Mouse (Mus musculus) left cerebral cortex, adult 2 months (tissue): ENCODE results near the gene Psmb9. TPM values are rescaled to one million over a fixed set of nuclear protein-coding genes. Genes with fewer than 3 reads are reported as not detected.
A peak's percentile ranks its signal among the peaks of the same experiment; 100 is the strongest.

ENCODE experiments used
- DNase-seq, 2 experiments: peaks; one replicate each; pipeline ENCODE4 v3.0.0; 2021 to 2022; ENCODE audit warnings: low spot score in 2 of 2, mixed read lengths in 1 of 2; ENCODE audit errors: extremely low spot score in 1 of 2
- H3K27ac ChIP-seq: fragments of 200-600 bp; 2 replicates; pipeline ENCODE4 v1.8.1; 2022
- H3K4me3 ChIP-seq: fragments of 200-600 bp; 2 replicates; pipeline ENCODE4 v1.8.1; 2022
- CTCF ChIP-seq: fragments of 200-600 bp; IDR thresholded peaks from 2 replicates; pipeline ENCODE4 v1.8.1; 2022; ENCODE audit warnings: antibody characterized with exemption, mild to moderate bottlenecking, moderate library complexity
- intact Hi-C: fragments of 180-260 bp; cut with DNase I; formaldehyde crosslinking; loops from one replicate; pipeline ENCODE4 v1.15.1; 2025
- total RNA-seq, 2 experiments: library from RNA; stranded (reverse); gene quantifications; 2 replicates each; pipeline ENCODE4 v1.2.3; 2021

The Psmb9 gene
- total RNA-seq, 2 experiments from 2014 or later: 1.1 to 2.0 TPM

GRCm38 (mm10) chr17:34204303-34205010 lies 16.9 kb upstream of the Psmb9 start:
- Histone ChIP-seq H3K4me3 (peak overlapping the region; percentile 77), H3K27ac (peak overlapping the region; percentile 68)
- intact Hi-C loops: loop anchor here (1.0 kb wide), 1 partner anchor 34 kb away; no protein-coding TSS in a partner anchor
- TF ChIP-seq CTCF: peak; percentile 97
- DNase-seq: peak; percentile 86 to 90

DNA sequence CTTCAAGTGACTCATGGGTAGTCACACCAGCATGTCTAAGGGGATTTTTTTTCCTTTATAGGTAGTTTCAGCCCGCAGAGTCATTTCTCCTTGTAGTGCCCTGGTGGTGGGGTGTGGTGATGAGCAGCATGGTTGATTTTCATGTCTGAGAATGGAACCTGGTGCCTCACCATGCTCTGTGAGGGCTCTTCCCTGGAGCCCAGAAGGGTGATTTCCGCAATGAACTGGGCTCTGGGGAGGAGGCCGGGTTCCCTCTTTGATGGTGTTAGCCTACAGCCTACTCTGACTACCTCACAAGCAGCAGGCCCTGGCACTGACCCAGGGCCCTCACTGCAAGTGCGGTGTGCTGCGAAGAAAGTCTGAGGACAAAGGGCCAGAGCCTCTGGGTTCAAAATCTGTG lies 15.9 kb upstream of the Psmb9 start, which contains the start of gene Tap2:
Tap2 (plus strand) TSS at position 84 of the 400 bp plus-strand sequence.
- intact Hi-C loops: no loop called here
- peak within 1 kb of the TSS; percentile 68 for H3K27ac ChIP-seq
- H3K4me3 ChIP-seq: peak within 1 kb of the TSS; percentile 77

DNA sequence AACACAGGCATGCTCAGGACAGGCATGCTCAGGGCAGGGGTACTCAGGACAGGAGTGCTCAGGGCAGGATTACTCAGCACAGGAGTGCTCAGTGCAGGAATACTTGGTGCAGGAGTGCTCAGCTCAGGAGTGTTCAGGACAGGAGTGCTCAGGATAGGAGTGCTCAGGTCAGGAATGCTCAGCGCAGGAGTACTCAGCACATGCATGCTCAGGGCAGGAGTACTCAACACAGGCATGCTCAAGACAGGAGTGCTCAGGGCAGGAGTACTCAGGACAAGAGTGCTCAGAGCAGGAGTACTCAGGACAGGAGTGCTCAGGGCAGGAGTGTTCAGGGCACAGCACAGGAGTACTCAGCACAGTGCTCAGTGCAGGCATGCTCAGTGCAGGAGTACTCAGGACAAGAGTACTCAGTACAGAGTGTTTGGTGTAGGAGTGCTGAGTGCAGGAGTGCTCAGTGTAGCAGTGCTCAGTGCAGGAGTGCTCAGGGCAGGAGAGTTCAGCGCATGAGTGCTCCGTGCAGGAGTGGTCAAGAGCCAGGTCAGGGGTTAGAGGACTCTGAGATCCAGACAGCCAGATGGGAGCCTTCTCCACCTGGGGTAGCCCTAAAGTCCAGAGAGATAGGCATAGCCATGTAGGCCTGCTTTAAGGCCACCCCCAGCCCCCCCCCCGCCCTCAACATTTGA lies 15.3 kb upstream of the Psmb9 start:
- DNase-seq: no peak
- Histone ChIP-seq H3K27ac (no peak overlapping the region), H3K4me3 (no peak overlapping the region)
- intact Hi-C loops: no loop called here
- no peak for TF ChIP-seq CTCF

More for the DNA sequence above, 15.9 kb upstream of the Psmb9 start, which contains the start of gene Tap2:
- DNase-seq: no peak
- no peak for TF ChIP-seq CTCF

- intact Hi-C loops: no loop called here
- Histone ChIP-seq H3K4me3 (no peak overlapping the region), H3K27ac (no peak overlapping the region)
- DNase-seq: no peak
- no peak for TF ChIP-seq CTCF
Measured at GRCm38 (mm10) chr17:34201506-34202055, 14.0 kb upstream of the Psmb9 start.

GRCm38 (mm10) chr17:34200772-34201505 lies 13.4 kb upstream of the Psmb9 start:
- Histone ChIP-seq H3K4me3 (no peak overlapping the region), H3K27ac (no peak overlapping the region)
- DNase-seq: no peak
- intact Hi-C loops: no loop called here
- no peak for TF ChIP-seq CTCF

DNA sequence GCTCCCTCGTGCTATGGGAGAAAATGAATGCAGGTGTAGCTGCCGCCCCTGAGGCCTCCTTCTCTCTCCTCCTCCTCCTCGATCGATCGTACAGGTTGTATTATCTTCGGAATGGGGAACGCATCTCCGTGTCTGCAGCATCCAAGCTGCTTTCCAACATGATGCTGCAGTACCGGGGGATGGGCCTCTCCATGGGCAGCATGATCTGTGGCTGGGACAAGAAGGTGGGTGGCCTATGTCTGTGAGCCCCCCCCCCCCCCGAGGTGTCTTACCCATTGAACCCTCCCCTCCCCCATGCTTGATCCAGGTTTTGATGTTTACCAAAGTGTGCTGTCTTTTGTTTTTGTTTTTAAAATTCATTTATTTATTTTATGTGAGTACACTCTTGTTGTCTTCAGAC lies 12.5 kb upstream of the Psmb9 start:
- H3K4me3 ChIP-seq: no peak overlapping the region
- DNase-seq: no peak
- TF ChIP-seq CTCF: no peak
- H3K27ac ChIP-seq: no peak overlapping the region
- intact Hi-C loops: no loop called here

DNA sequence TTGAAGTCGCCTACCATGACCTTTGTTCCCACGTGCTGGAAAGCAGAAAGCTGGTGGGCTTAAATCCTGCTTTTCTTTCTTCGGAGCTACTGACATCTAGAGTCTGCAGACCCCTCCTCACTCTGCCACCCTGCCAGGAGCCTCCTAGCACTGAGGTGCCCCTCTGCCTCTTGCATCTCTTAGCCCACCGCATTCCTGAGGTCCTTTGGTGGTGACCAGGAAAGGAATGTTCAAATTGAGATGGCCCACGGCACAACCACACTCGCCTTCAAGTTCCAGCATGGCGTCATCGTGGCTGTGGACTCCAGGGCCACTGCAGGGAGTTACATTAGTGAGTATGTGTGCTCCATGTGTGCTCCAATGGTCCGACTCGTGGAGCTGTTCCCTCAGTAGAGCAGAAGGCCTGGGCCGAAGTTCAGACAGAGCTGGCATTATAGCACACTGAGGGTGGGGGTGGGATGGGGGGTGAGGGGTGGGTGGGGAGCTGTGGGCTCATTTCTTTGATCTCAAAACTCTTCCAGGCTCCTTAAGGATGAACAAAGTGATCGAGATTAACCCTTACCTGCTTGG lies 11.6 kb upstream of the Psmb9 start:
- TF ChIP-seq CTCF: no peak

GRCm38 (mm10) chr17:34198521-34198912 lies 11.0 kb upstream of the Psmb9 start:
- no peak for TF ChIP-seq CTCF

More for the DNA sequence above, 11.6 kb upstream of the Psmb9 start:
- Histone ChIP-seq H3K4me3 (no peak overlapping the region), H3K27ac (no peak overlapping the region)
- DNase-seq: no peak
- intact Hi-C loops: no loop called here

GRCm38 (mm10) chr17:34197904-34198520 lies 10.4 kb upstream of the Psmb9 start:
- Histone ChIP-seq H3K27ac (no peak overlapping the region), H3K4me3 (peak overlapping the region; percentile 52)
- TF ChIP-seq CTCF: no peak
- intact Hi-C loops: no loop called here
- no peak for DNase-seq

More at GRCm38 (mm10) chr17:34198521-34198912, 11.0 kb upstream of the Psmb9 start:
- H3K4me3 ChIP-seq: peak overlapping the region; percentile 52
- no peak overlapping the region for H3K27ac ChIP-seq
- intact Hi-C loops: no loop called here
- DNase-seq: no peak

- TF ChIP-seq CTCF: no peak
- Histone ChIP-seq H3K27ac (no peak within 1 kb of the TSS), H3K4me3 (peak within 1 kb of the TSS; percentile 52)
- intact Hi-C loops: no loop called here
- DNase-seq: peak; percentile 77 to 84
Measured at GRCm38 (mm10) chr17:34196941-34197894, 9.7 kb upstream of the Psmb9 start, which contains the start of gene Psmb8. TSS of gene Psmb8 (plus strand) at chr17:34197721.
